Mouse (Mus musculus) myocyte (in vitro differentiated cells): Measurements from ENCODE around the gene Cog4.

Experiments used
- CEBPB ChIP-seq: IDR thresholded peaks from 2 replicates; pipeline ENCODE4 v1.6.1; 2011; ENCODE audit warnings: mild to moderate bottlenecking, moderate library complexity; ENCODE audit not compliant: poor library complexity, insufficient read depth, severe bottlenecking
- E2F4 ChIP-seq: IDR thresholded peaks from one replicate; pipeline ENCODE4 v1.6.1; 2011; ENCODE audit warnings: mild to moderate bottlenecking, control low read depth, moderate library complexity; ENCODE audit not compliant: insufficient read depth
- MAX ChIP-seq: IDR thresholded peaks from one replicate; pipeline ENCODE4 v1.6.1; 2011; ENCODE audit warnings: low read depth, mild to moderate bottlenecking, control low read depth
- MYOD1 ChIP-seq, 3 experiments: IDR thresholded peaks; one replicate each; pipeline ENCODE4 v1.6.1; 2011; ENCODE audit warnings: control low read depth in 2 of 3, low read depth in 2 of 3, mild to moderate bottlenecking in 2 of 3, moderate library complexity in 1 of 3; ENCODE audit not compliant: insufficient read length in 2 of 3, control insufficient read depth in 1 of 3
- MYOG ChIP-seq, 3 experiments: IDR thresholded peaks; one replicate each; pipeline ENCODE4 v1.6.1; 2011; ENCODE audit warnings: control low read depth in 2 of 3, low read depth in 2 of 3, mild to moderate bottlenecking in 2 of 3; ENCODE audit not compliant: insufficient read length in 2 of 3, control insufficient read depth in 1 of 3, insufficient read depth in 1 of 3
- POLR2A ChIP-seq: IDR thresholded peaks from one replicate; pipeline ENCODE4 v1.6.1; 2011; ENCODE audit warnings: low read depth, mild to moderate bottlenecking, control low read depth, moderate library complexity; ENCODE audit not compliant: insufficient read length
- POLR2AphosphoS2 ChIP-seq: IDR thresholded peaks from one replicate; pipeline ENCODE4 v1.6.1; 2011; ENCODE audit warnings: low read depth, control low read depth; ENCODE audit not compliant: insufficient read length
- REST ChIP-seq: IDR thresholded peaks from one replicate; pipeline ENCODE4 v1.6.1; 2011; ENCODE audit warnings: mild to moderate bottlenecking, control low read depth, moderate library complexity; ENCODE audit not compliant: insufficient read depth, insufficient read length
- TCF12 ChIP-seq: IDR thresholded peaks from one replicate; pipeline ENCODE4 v1.6.1; 2011; ENCODE audit warnings: mild to moderate bottlenecking, control low read depth; ENCODE audit not compliant: poor library complexity, insufficient read depth, severe bottlenecking
- USF1 ChIP-seq: IDR thresholded peaks from one replicate; pipeline ENCODE4 v1.6.1; 2011; ENCODE audit warnings: low read depth, mild to moderate bottlenecking, control low read depth, moderate library complexity

DNA sequence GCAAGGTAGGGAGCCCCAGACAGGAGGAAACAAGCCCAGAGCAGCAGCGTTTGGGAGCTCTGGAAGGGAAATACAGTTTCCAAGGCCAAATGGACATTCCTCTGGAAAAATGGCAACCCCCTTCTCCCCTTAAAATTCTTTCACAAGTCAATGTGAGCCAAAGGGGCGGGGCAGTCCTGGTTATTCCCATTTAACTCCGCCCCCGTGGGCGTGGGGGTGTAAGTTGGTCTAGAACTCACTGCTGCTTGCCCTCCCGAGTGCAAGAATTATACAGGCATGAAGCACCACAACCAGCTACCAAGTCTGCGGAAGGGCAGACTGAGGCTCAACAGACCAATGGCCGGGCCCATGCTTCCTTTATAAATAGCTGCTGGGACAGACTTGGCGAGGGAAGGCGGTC lies 48.5 kb downstream of the Cog4 start:
- no peak for TF ChIP-seq MAX
- no peak for TF ChIP-seq POLR2A
- TF ChIP-seq MYOD1 (IDR thresholded peaks at IDR 0.05; ENCODE audit: control insufficient read depth in 1 of 3, insufficient read length in 2 of 3, low read depth in 2 of 3) = no peak
- TF ChIP-seq USF1 = no peak
- no peak for TF ChIP-seq E2F4
- no peak for TF ChIP-seq MYOG (IDR thresholded peaks at IDR 0.05; ENCODE audit: control insufficient read depth in 1 of 3, insufficient read depth in 1 of 3, insufficient read length in 2 of 3, low read depth in 2 of 3)
- TF ChIP-seq REST = no peak
- no peak for TF ChIP-seq TCF12
- no peak for TF ChIP-seq POLR2AphosphoS2
- no peak for TF ChIP-seq CEBPB
